Mouse (Mus musculus): ENCODE measurements around the gene Bcl11a.

DNA sequence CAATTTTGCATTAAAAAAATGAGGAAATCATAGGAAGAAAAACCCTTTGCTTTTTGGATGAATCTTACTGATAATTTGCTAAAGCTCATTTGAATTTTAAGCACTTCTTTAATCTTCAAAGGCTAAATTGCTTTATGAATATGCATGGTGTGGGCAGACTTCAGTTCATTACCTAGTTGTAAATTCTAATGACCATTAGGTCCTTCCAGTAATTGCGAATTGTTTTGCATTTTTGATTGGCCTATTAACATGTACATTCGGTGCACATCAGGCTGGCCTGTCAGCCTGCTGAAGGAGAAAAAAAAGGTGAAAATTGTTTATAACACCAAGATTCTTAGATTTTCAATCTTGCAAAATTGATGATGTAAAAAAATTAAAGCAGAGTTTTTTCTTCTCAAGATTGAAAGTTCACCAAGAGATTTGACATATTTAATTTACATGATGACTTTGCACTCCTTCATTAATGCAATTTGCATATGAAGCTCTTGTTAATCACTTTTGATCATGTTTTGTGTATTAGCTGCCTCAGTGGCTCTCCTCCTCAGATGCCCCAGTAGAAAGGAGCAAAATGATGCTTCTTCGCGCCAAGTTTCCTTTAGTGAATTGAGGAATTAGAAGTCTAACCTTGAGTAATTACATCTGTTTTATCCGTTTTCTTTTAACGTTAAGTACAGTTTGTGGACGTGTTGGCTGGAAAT, 17.9 kb downstream of the Bcl11a start:
- TF ChIP-seq CTCF (IDR thresholded peaks at IDR 0.05; ENCODE audit: borderline replicate concordance, insufficient read depth, low read length), result no peak
- TF ChIP-seq POLR2A (IDR thresholded peaks at IDR 0.05; ENCODE audit: low read depth, low read length), result no peak
